Mouse (Mus musculus) liver, postnatal 0 days (tissue): ENCODE data around the gene Gnb4.

Experiments used
- CTCF ChIP-seq: sonication (generic); IDR thresholded peaks from 2 replicates; pipeline ENCODE4 v1.5.1; 2016; ENCODE audit warnings: antibody characterized with exemption, low read depth
- EP300 ChIP-seq: IDR thresholded peaks from 2 replicates; pipeline ENCODE4 v1.6.1; 2016; ENCODE audit warnings: antibody characterized with exemption, low read depth, mild to moderate bottlenecking

GRCm38 (mm10) chr3:32581911-32582310 is 34.5 kb downstream of the Gnb4 start:
- TF ChIP-seq EP300 (no peak), CTCF (no peak)
